ENCODE assay signal across 24 mouse cellular contexts in genomic region chr6:49591632-49592000, GRCm38 (mm10).
DNase-seq lines count a peak whose midpoint lies in the region; ATAC-seq and TF ChIP-seq lines count a peak whose summit lies in the region.
"Had no signal": no experiment of that assay in that cellular context is flagged by ENCODE, and none has a peak within 500 bp of the region (broad histone marks: within the 10 kb centered on the region; RNA-seq: fewer than 3 reads in every experiment).

No protein-coding gene starts in this region.

- TF ChIP-seq EP300 in heart, postnatal 0 days (IDR thresholded peaks at IDR 0.05; ENCODE audit: low read depth): no peak

- H3K4me2 ChIP-seq in heart, embryonic 13.5 days: no peak overlapping the region
- no peak overlapping the region for H3K4me2 ChIP-seq in heart, postnatal 0 days (ENCODE audit: low read depth, low read length)
- H3K4me2 ChIP-seq: embryonic facial prominence, embryonic 13.5 days; forebrain, embryonic 13.5 days; hindbrain, embryonic 13.5 days; intestine, embryonic 15.5 days; kidney, embryonic 15.5 days had no signal

- peak; percentile 31 for DNase-seq in cerebellum, adult 9-10 months
- DNase-seq in cerebellum, postnatal 4 days (ENCODE audit: low spot score in 2 of 2): no peak
- no peak for DNase-seq in heart, adult 18-20 months
- no peak for DNase-seq in heart, postnatal 0 days (ENCODE audit: low spot score)
- no peak for DNase-seq in heart, embryonic 10.5 days (ENCODE audit: low spot score)
- no peak for DNase-seq in urinary bladder, postnatal 14 days (ENCODE audit: low spot score)
- DNase-seq: adrenal gland, adult 2 months; adrenal gland, postnatal 14 days; embryo, embryonic 11 days; gastrocnemius, postnatal 10 days; gastrocnemius, postnatal 36 days; kidney, adult 11 months; kidney, adult 8-10 months had no signal

- TF ChIP-seq CTCF in heart, postnatal 0 days (IDR thresholded peaks at IDR 0.05; ENCODE audit: low read depth): no peak

- peak overlapping the region; percentile 72 for H3K27ac ChIP-seq in heart, embryonic 13.5 days (replicated peaks)
- peak overlapping the region; percentile 74 for H3K27ac ChIP-seq in heart, postnatal 0 days (ENCODE audit: low read depth)
- no peak overlapping the region for H3K27ac ChIP-seq in heart, embryonic 10.5 days
- H3K27ac ChIP-seq: embryonic facial prominence, embryonic 10.5 days; embryonic facial prominence, embryonic 13.5 days; forebrain, embryonic 13.5 days; hindbrain, embryonic 10.5 days; hindbrain, embryonic 13.5 days; intestine, embryonic 15.5 days; kidney, embryonic 15.5 days had no signal

- no peaks in the 10 kb centered on the region for H3K27me3 ChIP-seq in heart, embryonic 13.5 days (replicated peaks)
- no peaks in the 10 kb centered on the region for H3K27me3 ChIP-seq in heart, postnatal 0 days (ENCODE audit: control insufficient read depth, insufficient read depth, low read length)
- no peaks in the 10 kb centered on the region for H3K27me3 ChIP-seq in heart, embryonic 10.5 days (ENCODE audit: insufficient read depth, poor library complexity, severe bottlenecking)
- H3K27me3 ChIP-seq: embryonic facial prominence, embryonic 13.5 days; forebrain, embryonic 13.5 days; intestine, embryonic 15.5 days; kidney, embryonic 15.5 days had no signal

- WGBS in heart, embryonic 13.5 days: 33% methylated on average over 2 of the region's 2 CpGs
- WGBS in heart, postnatal 0 days: 27% methylated on average over 2 of the region's 2 CpGs
- 61% methylated on average over 2 of the region's 2 CpGs for WGBS in heart, embryonic 10.5 days

- H3K9ac ChIP-seq in heart, embryonic 13.5 days: no peak overlapping the region
- H3K9ac ChIP-seq in heart, postnatal 0 days (replicated peaks; ENCODE audit: low read depth, low read length): no peak overlapping the region
- H3K9ac ChIP-seq: embryonic facial prominence, embryonic 13.5 days; forebrain, embryonic 13.5 days; forebrain, postnatal 0 days; hindbrain, embryonic 13.5 days; intestine, embryonic 15.5 days; kidney, embryonic 15.5 days had no signal

- no peak overlapping the region for H3K4me3 ChIP-seq in heart, embryonic 13.5 days
- H3K4me3 ChIP-seq in heart, postnatal 0 days (ENCODE audit: low read depth, low read length): no peak overlapping the region
- H3K4me3 ChIP-seq in heart, embryonic 10.5 days: no peak overlapping the region
- H3K4me3 ChIP-seq: embryonic facial prominence, embryonic 10.5 days; embryonic facial prominence, embryonic 13.5 days; erythroblast, embryonic 14.5 days; forebrain, embryonic 13.5 days; hindbrain, embryonic 10.5 days; hindbrain, embryonic 13.5 days; intestine, embryonic 15.5 days; kidney, embryonic 15.5 days had no signal

- H3K36me3 ChIP-seq in heart, embryonic 13.5 days: no peaks in the 10 kb centered on the region
- no peaks in the 10 kb centered on the region for H3K36me3 ChIP-seq in heart, postnatal 0 days (replicated peaks; ENCODE audit: control insufficient read depth, insufficient read depth, low read length)
- H3K36me3 ChIP-seq in heart, embryonic 10.5 days: no peaks in the 10 kb centered on the region
- H3K36me3 ChIP-seq: embryonic facial prominence, embryonic 10.5 days; embryonic facial prominence, embryonic 13.5 days; hindbrain, embryonic 10.5 days; hindbrain, embryonic 13.5 days; intestine, embryonic 15.5 days; kidney, embryonic 15.5 days had no signal

- no peaks in the 10 kb centered on the region for H3K9me3 ChIP-seq in heart, embryonic 13.5 days
- H3K9me3 ChIP-seq in heart, postnatal 0 days (replicated peaks; ENCODE audit: control insufficient read depth, low read length): no peaks in the 10 kb centered on the region
- H3K9me3 ChIP-seq in heart, embryonic 10.5 days: no peaks in the 10 kb centered on the region
- H3K9me3 ChIP-seq: embryonic facial prominence, embryonic 13.5 days; forebrain, embryonic 13.5 days; hindbrain, embryonic 13.5 days; intestine, embryonic 15.5 days; kidney, embryonic 15.5 days had no signal

- ATAC-seq in heart, embryonic 13.5 days (ENCODE audit: extremely low read depth, insufficient number of reproducible peaks, low FRiP score, low TSS enrichment): no peak
- no peak for ATAC-seq in heart, postnatal 0 days (ENCODE audit: insufficient read depth, low read depth)
- ATAC-seq: CD4-positive, CD25-positive, alpha-beta regulatory T cell, adult 4 months; forebrain, embryonic 13.5 days; intestine, embryonic 15.5 days had no signal

- peaks cover 39% of the 10 kb centered on the region for H3K4me1 ChIP-seq in heart, embryonic 13.5 days
- 0 out of 2 replicates have a peak, but pooled peaks cover 15% of the 10 kb centered on the region for H3K4me1 ChIP-seq in heart, postnatal 0 days (ENCODE audit: control insufficient read depth, insufficient read depth)
- H3K4me1 ChIP-seq in heart, embryonic 10.5 days: peaks cover 34% of the 10 kb centered on the region
- H3K4me1 ChIP-seq: embryonic facial prominence, embryonic 10.5 days; embryonic facial prominence, embryonic 13.5 days; forebrain, embryonic 13.5 days; hindbrain, embryonic 13.5 days; intestine, embryonic 15.5 days; kidney, embryonic 15.5 days had no signal
